Mouse (Mus musculus): ENCODE measurements around the gene Vegfa.

Vegfa gene

DNA sequence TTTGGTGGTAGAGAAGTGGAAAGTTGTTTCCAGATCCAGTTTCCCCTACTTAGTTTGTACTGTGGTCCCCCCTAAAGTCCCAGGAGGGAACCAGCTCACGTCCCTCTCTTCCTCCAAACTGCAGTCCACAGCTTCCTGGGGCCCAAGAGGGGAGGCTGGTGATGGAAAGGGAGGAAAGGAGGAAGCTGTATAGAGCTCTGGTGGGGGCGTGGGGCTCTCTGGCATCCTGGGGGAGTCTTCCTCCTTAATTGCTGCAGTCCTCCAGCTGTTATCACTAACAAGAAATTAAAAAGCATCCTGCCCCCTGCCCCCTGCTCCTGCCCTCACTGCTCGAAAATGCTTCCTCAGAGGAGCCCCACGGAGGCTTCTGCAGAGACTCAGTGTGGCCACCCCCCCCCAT is 17.4 kb upstream of the Vegfa start:
- DNase-seq: no peak

DNA sequence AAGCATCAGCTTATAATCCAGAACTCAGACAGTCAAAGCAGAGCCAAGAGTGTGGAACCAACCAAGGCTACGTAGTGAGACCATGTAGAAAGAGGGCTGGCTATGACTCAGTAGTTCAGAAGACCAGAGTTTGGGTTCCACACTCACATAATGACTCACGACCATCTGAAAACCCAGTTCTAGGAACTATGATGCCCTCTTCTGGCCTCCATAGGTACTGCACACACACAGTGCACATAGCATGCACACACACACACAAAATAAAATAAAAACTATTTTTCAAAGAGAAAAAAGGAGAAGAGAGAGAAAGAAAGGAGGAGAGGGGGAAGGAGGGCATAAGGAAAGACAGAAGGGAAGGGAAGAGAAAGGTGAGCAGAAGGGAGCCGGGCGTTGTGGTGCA is 16.0 kb upstream of the Vegfa start:
- no peak for DNase-seq

DNA sequence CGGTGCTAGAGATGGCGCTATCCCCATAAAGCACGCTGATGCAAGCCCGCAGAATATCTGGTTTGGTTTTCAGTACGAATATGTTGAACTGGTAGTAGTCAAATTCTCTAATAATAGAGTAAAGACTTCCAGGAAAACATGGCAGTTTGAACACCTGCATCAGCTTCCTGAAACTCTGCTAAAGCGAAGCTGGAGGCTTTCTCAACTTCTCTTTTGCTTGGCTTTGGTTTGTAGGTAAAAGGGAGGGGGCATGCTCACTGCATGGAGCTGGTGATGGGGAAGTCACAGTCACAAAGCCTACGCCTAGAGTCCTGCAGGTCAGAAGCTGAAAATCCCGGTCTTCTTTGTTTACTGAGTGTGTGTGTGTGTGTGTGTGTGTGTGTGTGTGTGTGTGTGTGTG is 13.6 kb upstream of the Vegfa start:
- DNase-seq: no peak

DNA sequence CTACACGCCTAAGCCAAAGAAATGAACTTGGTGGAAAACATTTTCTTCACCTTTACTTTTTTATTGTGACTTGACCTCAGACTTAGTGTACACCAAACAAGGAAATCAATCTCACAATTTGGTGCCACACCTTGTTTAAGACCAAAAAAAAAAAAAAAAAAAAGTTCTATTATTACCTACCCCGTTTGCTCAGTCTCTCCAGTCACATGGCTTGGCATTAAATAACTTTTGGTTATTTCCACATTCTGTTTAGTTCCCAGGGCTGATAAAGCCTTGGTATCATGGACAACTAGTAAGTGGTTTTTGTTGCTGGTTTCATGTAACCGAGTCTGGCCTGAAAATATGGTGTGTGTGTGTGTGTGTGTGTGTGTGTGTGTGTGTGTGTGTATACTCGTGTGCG is 12.8 kb upstream of the Vegfa start:
- no peak for DNase-seq

DNA sequence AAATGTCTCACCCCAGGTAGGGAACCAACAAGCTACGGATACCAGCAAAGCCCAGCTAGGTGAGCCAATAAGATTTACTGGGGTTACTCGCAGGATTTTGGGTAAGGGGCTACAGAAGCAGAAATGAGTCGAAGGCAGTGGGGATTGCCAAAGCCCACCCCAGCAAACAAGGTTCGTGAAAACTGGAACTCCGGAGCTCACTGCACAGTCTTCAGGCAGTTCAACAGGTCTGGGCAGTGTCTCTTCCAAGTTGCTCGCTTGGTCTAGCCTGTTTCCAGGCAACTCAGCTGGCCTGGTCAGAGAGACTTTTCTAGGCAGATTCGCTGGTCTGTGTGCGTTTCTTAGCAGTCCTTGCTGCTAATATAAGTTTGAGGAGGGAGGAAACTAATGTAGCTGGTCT is 10.0 kb upstream of the Vegfa start:
- no peak for DNase-seq

DNA sequence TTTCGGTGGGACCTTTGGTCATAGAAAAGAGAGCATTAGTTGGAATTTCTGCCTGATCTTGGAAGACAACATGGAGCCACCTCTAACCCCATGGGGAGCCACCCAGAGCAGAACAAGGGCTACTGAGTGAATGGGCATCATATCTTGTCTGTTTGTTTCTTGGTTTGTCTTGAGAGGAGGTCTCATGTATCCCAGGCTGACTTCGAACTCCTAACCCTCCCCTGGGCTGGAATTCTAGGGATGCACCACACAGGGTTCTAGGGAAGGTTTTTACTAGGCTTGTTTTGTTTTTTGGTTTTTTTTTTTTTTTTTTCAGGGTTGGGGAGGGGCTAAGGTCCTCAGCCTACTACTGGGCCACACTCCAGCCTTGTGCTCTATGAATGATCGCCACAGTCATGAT is 9.5 kb upstream of the Vegfa start:
- DNase-seq: no peak

DNA sequence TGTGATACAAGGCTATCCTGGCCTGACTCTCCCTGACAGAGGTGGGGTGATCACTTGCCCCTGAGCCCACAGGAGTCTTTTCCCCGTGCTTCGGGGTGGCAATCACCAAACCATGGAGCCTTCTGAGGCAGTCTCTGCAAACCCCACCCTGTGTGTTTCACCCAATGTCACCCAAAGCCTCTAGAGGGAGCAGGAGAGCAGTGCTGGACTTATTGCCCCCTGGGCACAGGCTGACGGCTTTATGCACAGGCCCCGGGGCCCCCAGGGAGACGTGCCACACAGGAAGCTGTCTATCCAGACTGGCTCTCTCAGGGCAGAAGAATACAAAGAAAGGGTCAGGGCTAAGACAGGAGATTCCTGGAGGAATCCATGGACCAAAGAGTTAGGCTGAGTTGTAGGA is 9.1 kb upstream of the Vegfa start:
- DNase-seq: no peak

DNA sequence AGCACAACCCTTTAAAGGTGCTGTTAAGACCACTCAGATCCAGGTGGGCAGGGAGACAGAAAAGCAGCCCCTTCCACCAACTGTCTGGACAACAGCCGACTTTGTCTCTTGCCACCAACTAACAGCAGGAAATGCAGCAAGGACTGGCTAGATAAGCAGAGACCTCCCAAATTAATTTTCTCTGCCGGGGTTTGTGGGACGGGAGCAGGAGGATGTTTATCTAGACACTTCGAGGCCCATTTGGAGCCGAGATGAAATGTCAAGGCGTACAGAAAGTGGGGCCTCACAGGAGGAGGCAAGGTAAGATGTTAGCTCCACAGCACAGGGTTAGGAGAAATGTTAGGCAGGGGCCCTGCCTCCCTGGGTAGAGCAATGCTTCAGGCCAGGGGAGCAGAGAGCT is 8.4 kb upstream of the Vegfa start:
- no peak for DNase-seq

DNA sequence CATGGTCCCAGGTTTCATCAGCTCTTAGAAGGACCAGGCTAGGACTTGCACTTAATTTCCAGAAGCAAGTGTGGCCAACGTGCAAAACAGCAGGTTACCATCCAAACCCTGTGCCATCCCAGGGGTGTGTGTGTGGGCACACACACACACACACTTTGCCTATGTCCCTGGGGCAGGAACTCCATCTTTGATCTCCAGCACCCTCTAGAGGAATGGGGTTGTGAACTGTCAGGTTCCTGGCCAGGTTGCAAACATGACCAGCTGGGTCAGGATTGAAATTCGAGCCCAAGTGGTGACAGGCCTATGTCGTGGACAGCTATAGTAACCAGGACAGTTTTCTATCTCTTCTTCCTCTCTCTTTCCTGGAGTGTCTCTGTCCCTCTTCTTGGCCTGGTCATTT is 6.7 kb upstream of the Vegfa start:
- no peak for DNase-seq

DNA sequence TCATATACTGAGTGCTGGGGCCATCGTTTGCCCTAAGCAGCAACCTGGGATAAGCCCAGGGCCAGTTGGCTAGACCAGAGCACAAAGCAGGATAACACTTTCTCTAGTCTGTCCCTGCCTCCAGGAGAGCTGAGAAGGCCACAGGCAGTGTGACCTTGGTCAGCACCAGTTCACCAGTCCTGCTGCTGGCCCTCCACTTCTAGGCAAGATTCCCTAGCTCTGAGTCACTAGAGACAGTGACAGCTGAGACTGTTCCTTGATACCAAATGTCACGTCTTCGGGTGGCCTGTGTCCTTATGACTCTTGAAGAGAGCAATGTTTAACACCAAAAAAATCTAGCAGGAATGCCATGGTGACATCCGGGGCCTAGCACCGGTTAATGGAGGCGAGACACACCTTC is 4.2 kb upstream of the Vegfa start:
- DNase-seq: no peak

DNA sequence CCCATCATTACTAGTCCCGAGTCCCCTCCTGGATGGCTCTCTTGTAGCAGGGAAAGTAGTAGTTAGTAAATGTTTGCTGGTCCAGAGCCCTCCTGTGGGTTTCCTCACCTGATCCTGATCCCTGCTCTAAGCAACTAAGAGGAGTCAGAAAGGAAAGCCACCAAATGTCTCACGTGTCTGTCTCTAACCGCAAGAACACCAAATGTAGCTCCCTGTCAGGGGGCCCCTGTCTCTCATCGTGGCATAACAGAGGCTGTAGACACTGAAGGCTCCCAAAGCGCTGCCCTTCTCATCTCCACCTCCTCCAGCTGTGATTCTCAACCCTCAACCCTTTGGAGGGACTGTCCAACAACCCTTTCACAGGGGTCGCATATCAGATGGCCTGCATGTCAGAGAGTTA is 1.9 kb upstream of the Vegfa start:
- no peak for DNase-seq

DNA sequence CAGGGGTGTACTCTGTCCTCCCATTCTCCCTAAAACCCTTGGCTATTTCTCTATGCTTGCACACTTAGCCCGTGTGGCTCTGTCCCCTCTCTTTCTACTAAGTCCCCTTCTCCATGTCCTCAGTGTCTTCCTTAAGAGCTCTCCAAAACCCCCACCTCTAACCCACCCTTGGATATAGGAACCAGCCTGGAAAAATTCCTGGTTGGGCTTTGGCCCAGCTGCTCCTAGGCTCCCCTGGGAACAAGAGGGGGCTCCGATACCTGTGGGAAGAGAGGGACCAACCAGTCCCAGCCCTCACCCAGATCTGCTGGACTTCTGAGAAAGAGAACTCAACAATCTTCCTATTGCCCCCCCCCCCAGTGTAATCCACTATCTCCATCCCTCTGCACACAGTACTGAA is 1.4 kb upstream of the Vegfa start:
- DNase-seq: no peak

DNA sequence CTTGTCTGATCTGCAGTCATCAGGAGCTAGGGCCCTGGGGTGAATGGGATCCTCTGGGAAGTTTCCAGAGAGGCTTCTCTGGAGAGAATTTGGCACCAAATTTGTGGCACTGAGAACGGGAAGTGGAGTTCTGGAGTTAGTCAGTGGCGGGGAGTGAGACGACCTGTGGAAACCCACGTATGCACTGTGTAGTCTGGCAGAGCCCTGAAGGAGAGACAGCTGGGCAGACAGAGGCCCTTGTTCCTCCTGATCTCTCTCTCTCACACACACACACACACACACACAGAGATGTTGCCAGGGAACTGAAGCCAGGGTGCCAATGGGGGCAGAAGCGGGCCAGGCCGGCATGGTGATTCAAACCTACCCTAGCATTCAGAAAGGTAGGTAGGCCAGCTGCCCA is 953 bp upstream of the Vegfa start:
- DNase-seq: no peak

DNA sequence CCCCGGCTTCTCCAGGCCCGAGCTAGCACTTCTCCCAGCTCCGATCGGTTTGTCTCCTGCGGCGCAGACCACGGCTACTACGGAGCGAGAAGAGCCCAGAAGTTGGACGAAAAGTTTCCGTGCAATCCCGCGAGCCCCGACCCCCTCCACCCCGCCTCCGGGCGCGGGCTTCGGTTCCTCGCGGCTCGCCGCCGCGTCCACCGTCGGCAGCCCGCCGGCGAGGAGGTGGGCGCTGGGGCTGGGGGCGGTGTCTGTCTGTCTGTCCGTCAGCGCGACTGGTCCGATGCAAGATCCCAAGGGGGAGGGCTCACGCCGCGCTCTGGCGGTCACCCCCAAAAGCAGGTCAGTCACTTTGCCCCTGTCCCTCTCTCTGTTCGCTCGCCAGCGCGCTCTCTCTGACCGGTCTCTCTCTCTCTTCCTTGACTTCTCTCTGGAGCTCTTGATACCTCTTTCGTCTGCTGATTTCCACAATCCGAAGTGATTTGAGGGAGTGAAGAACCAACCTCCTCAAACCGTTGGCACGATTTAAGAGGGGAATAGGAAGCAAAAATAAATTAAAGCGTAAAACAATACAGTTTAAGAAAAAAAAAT is 453 bp downstream of the Vegfa start:
- peak; percentile 54 for DNase-seq

DNA sequence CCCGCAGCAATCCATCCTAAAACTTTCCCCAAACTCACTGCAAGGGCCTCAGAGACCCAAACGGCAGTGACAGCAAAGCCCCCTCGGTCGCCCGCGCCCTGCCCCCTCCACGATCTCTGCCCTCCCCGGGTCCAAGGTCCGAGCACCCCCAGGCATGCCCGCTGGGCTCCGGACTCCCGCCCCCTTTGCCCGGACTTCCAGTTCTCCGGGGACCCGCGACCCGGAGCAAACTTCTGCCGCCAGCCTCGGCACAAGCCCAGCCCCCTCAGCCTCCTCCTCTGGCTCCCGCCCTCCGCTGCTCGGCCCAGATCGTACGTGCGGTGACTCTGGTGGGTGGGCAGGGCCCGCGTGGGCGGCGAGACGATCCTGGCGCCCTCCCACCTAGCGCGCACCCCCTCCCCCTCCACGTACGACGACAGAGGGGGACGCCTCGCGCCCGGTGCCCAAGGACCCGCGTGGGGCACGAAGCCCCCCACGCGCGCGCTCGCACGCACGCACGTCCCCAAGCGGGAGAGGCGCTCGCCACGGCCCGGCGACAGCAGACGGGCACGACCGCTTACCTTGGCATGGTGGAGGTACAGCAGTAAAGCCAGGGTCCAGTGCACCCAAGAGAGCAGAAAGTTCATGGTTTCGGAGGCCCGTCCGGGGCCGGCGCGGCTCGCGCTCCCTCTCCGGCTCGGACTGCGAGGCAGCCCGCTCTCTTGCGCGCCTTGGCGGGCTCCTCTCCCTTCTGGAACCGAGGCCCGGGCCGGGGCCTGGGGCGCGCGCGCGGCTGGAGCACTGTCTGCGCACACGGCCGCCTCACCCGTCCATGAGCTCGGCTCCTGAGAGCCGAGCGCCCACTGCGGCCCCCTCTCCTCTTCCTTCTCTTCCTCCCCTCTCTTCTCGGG is 1.2 kb downstream of the Vegfa start:
- DNase-seq: peak; percentile 65

DNA sequence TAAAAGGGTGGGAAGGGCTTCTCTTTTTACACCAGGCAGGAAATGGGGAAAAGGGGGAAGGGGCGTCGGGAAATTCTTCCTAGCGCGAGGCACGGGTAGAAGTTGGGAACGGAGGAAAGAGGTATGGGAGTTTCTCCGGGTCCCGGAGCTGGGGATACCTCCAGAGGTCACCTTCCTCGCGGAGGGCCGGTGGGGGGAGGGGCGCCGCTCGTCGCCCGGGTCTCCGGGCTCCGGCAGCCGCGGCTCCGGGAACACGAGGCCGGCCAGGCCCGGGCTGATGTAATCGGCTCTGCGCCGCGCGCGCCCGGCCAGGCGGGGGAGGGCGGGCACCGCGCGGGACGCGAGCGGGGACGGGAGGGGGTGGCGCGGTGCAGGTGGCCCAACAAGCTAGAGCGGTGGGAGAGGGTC is 1.8 kb downstream of the Vegfa start:
- peak; percentile 50 for DNase-seq

DNA sequence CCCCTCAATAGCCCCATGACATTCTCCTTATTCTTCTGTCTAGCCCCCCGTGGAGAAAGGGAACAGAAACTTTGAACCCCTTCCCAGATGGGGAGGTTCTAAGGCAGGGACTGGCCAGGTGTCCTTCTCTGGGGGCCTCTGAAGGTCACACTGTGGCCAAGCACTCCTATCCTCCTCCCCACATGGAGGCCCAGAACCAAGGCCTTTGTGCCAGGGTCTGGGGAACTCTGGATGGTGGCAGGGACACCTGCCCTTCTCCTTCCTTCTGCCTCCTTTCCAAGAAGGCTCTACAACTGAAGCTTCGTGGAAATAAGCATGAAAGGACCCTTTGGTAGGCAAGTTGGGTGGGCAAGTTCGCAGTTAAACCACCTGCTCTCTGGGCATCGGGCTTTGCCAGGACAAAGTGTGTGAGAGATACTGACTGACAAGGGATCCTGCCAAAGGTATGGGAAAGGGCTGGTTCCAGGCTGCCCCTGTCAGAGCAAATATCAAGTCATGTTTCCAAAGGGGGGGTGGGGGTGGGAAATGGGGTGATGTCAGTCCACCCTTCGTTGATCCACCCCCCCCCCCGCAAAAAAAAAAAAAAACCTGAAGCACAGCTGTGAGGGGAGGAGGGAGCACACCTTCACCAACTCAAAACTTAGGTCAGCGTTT is 2.5 kb downstream of the Vegfa start:
- no peak for DNase-seq

DNA sequence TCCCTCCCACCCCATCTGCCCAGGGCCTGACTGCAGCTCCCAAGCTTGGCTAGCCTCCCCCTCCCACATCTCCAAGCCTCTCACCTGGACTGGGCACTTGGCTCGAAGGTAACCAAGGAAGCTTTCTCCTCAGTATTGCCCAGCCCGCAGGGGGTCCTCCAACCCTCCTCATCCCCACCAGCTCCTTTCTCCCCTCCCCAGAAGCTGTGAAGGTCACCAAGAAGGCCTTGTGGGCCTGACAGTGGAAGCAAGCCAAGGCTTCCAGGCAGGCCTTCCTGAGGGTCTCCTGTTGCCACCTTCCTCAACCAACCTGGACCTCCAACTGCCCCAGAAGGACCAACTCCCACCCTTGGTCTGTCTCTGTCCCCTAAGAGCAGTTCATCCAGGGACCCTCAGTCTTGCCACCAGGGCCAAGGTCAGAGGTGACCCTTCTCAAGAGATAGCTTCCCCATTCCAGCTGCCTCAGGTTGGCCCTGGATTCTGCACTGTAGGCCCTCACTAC is 3.1 kb downstream of the Vegfa start:
- DNase-seq: no peak

DNA sequence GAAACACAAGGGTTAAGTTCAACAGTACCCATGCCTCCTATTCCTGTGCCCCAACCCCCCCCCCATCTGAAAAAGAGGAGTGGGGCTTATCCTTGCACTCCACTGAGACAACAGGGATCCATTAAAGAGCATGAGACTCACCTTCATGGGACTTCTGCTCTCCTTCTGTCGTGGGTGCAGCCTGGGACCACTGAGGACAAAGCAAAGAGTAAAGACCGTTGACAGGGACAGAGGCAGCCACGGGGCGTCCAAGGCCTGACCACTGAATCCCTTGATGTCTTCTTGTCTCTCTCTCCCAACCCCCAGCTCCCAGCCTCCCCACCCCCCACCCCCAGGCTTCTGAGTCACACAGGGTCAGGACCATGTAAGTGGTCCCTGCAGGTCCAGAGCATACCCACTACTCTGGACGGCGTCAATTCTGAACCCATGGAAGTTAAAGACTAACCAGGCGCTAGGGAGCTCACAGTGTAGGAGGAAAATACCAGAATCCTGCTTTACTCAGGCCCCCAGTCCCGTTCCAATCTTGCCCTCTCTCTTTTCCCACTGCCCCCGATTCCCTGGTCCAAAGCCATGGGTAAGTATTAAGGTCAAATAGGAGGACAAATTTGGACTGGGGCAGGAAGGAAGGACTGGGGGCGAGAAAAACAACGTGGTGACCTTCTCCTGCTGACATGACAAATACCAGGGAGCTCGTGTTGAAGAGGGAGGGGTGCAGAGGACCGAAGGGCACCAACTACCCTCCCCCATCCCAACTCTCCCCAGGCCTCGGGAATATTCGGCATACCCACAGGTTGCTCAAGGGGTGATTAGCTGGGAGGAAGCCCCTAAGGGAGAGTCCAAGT is 3.7 kb downstream of the Vegfa start:
- no peak for DNase-seq

DNA sequence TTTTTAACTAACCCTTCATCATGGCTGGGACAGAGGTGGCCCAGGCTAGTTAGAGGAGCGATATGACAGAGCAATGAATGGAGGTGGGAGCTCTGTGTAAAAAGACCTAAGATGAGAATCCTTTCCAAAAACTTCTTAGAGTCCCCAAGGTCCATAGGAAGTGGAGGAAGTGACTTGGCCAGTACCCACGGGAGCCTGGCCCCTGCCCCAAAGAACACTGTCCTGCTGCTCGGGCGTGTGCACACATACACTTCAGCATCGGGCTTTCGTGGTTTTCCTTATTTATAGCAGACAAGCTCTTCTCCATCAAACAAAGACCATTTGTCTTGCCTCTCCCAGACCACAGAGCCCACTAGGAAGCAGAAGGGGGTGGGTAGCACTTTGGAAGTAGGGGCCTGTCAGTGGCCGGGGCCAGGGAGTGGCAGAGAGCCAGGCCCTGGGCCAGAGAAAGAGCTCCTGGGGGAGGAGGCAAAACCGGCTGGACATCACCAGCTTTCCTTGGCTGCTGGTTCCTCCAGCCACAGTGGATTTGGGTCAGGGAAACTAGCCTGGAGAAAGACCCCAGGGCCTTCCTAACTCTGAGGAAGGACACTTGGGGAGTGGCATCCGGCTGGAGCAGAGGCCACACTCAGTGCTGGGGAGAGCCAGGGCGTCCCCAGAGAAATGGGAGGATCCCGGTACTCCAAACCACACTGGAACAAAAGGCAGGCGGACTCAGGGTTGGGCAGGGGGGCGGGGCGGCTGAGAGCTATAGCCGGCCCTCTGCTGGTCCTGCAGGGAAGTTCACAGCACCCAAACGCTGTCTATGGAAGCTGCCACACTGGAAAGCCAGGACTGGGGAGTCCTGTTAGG is 4.9 kb downstream of the Vegfa start:
- peak; percentile 39 for DNase-seq

DNA sequence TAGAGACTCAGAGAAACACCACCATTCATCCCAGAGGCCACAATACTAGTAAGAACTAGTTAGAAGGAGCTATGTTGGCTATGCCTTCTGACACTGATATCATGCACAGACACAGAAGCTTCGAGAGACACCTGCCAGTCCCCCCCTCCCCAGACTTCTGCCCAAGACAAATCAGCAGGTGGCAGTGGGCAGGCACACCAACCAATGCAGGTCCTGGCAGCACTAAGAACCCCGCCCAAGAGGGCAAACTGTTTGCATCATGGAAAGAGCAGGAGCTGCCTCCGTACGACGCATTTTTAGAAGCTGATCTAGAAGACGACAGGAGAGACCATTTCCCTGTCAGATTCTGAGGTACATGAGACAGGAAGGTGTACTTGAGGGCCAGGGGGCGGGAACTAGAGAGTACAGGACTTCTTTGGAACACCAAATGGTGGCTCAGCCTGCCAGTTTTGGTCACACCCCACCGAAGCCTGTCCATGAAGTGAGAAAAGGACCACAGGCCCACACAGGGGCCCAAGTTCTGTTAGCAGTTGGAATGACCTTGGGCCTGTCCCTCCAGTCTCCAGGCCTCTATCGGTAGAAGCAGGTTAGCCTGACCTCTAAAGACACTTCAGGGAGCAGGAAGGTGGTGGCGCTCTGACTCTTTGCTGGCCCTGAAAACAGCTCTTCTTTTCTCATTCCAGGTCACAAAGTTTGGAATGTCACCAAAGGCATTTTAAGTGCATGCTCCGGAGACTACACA is 6.1 kb downstream of the Vegfa start:
- no peak for DNase-seq

Data from right cerebral cortex, adult 18-20 months (tissue).